In the genomic region with DNA sequence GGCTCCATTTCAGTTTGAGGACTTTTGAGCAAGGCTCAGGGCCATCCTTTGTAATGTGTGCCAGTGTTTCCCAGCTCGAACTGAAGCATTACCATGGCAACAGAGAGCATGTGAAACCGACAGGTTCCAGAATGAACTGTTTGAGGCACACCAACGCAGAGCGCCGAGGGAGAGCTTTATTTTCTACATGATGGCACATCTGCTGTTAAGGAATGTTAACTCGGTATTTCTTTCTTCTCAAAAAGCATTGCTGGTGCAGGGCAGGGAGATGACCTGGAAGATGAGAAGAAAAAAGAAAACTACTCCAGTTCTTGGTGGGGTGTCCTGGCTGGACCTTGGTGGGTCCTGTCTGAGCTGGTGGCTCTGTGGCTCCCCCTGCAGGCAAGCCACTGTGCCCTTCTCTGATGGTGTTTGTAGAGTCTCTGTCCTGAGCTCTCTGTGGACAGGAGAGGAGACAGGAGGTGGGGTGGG, we compare ENCODE assay signal across 8 mouse cellular contexts.
DNase-seq lines count a peak whose midpoint lies in the region; ATAC-seq and TF ChIP-seq lines count a peak whose summit lies in the region.

No protein-coding gene starts in this region.

- H3K4me3 ChIP-seq in lung, embryonic 15.5 days = no peak overlapping the region
- H3K4me3 ChIP-seq in hindbrain, embryonic 12.5 days = no peak overlapping the region
- no peak overlapping the region for H3K4me3 ChIP-seq in heart, embryonic 10.5 days

- no peak for DNase-seq in lung, postnatal 36 days
- DNase-seq in brain, embryonic 14.5 days (ENCODE audit: low read depth) = peak; percentile 90
- peak; percentile 35 for DNase-seq in mesoderm, embryonic 11.5 days (ENCODE audit: low read depth, low spot score)
- DNase-seq in testis, postnatal 10 days (ENCODE audit: low spot score) = peak; percentile 45
- DNase-seq in heart, embryonic 10.5 days (ENCODE audit: low spot score) = no peak
- no peak for DNase-seq in yolk sac, embryonic 10.5 days (ENCODE audit: low spot score)

- H3K27ac ChIP-seq in lung, embryonic 15.5 days = no peak overlapping the region
- H3K27ac ChIP-seq in hindbrain, embryonic 12.5 days = no peak overlapping the region
- H3K27ac ChIP-seq in heart, embryonic 10.5 days = no peak overlapping the region

- no peak overlapping the region for H3K4me2 ChIP-seq in lung, embryonic 15.5 days
- no peak overlapping the region for H3K4me2 ChIP-seq in hindbrain, embryonic 12.5 days (replicated peaks)

- WGBS in lung, embryonic 15.5 days = 59% methylated on average over 6 of the region's 6 CpGs
- 28% methylated on average over 6 of the region's 6 CpGs for WGBS in hindbrain, embryonic 12.5 days
- WGBS in heart, embryonic 10.5 days = 76% methylated on average over 6 of the region's 6 CpGs

- no peaks in the 10 kb centered on the region for H3K36me3 ChIP-seq in lung, embryonic 15.5 days
- H3K36me3 ChIP-seq in hindbrain, embryonic 12.5 days = no peaks in the 10 kb centered on the region
- no peaks in the 10 kb centered on the region for H3K36me3 ChIP-seq in heart, embryonic 10.5 days

- no peaks in the 10 kb centered on the region for H3K4me1 ChIP-seq in lung, embryonic 15.5 days
- H3K4me1 ChIP-seq in hindbrain, embryonic 12.5 days = peaks cover 8% of the 10 kb centered on the region; the same call in 1 of the 2 replicates
- no peaks in the 10 kb centered on the region for H3K4me1 ChIP-seq in heart, embryonic 10.5 days

- no peak for TF ChIP-seq POLR2A in brain, embryonic 14.5 days (IDR thresholded peaks at IDR 0.05; ENCODE audit: borderline replicate concordance, extremely low read depth, insufficient read depth, insufficient read length, poor library complexity, severe bottlenecking)

- H3K27me3 ChIP-seq in lung, embryonic 15.5 days = no peaks in the 10 kb centered on the region
- no peaks in the 10 kb centered on the region; the same call in 1 of the 2 replicates for H3K27me3 ChIP-seq in hindbrain, embryonic 12.5 days
- no peaks in the 10 kb centered on the region for H3K27me3 ChIP-seq in heart, embryonic 10.5 days (ENCODE audit: insufficient read depth, poor library complexity, severe bottlenecking)

- 0 out of 2 replicates have a peak, but pooled peaks have one; percentile 19 for ATAC-seq in lung, embryonic 15.5 days (ENCODE audit: borderline replicate concordance, extremely low read depth, low FRiP score, low TSS enrichment)
- ATAC-seq in hindbrain, embryonic 12.5 days (ENCODE audit: low FRiP score) = peak; percentile 64; the same call in 1 of the 2 replicates

- peak; percentile 54 for TF ChIP-seq CTCF in brain, embryonic 14.5 days (IDR thresholded peaks at IDR 0.05; ENCODE audit: borderline replicate concordance, extremely low read depth, insufficient read depth, insufficient read length)

- H3K9me3 ChIP-seq in lung, embryonic 15.5 days = no peaks in the 10 kb centered on the region
- peaks cover 3% of the 10 kb centered on the region; the same call in 1 of the 2 replicates for H3K9me3 ChIP-seq in hindbrain, embryonic 12.5 days (replicated peaks)
- 0 out of 2 replicates have a peak, but pooled peaks cover 3% of the 10 kb centered on the region for H3K9me3 ChIP-seq in heart, embryonic 10.5 days

- H3K9ac ChIP-seq in lung, embryonic 15.5 days = no peak overlapping the region
- H3K9ac ChIP-seq in hindbrain, embryonic 12.5 days = no peak overlapping the region

Comparison
In these comparisons a context has a peak if more than half of its experiments do, and no peak if none do; other contexts are left out.
1. DNase-seq: peak in brain, embryonic 14.5 days (single experiment), mesoderm, embryonic 11.5 days (single experiment) and testis, postnatal 10 days (single experiment); none in lung, postnatal 36 days (single experiment), heart, embryonic 10.5 days (single experiment) and yolk sac, embryonic 10.5 days (single experiment).